Mouse (Mus musculus) lung, postnatal 25 days (tissue): ENCODE results near the gene Fam53b.

Experiments used
- DNase-seq: peaks from one replicate; pipeline ENCODE4 v3.0.0; 2022; ENCODE audit warnings: low spot score

Fam53b gene

GRCm38 (mm10) chr7:132704310-132704875 lies 109.3 kb downstream of the Fam53b start:
- no peak for DNase-seq

GRCm38 (mm10) chr7:132703515-132704309 lies 110.0 kb downstream of the Fam53b start:
- DNase-seq = no peak

GRCm38 (mm10) chr7:132702492-132703070 lies 111.1 kb downstream of the Fam53b start:
- no peak for DNase-seq

- no peak for DNase-seq
These were observed 111.7 kb downstream of the Fam53b start for GRCm38 (mm10) chr7:132702024-132702423.

- DNase-seq = peak; percentile 61
These were observed 112.3 kb downstream of the Fam53b start for GRCm38 (mm10) chr7:132701412-132701811.

- DNase-seq = no peak
These were observed 113.6 kb downstream of the Fam53b start for GRCm38 (mm10) chr7:132700107-132700506.

- DNase-seq = no peak
These were observed 114.0 kb downstream of the Fam53b start for GRCm38 (mm10) chr7:132699639-132700038.

GRCm38 (mm10) chr7:132699165-132699564 lies 114.5 kb downstream of the Fam53b start:
- no peak for DNase-seq

GRCm38 (mm10) chr7:132698737-132699136 lies 114.9 kb downstream of the Fam53b start:
- DNase-seq = no peak

- no peak for DNase-seq
These were observed 116.4 kb downstream of the Fam53b start for GRCm38 (mm10) chr7:132697258-132697796.

- no peak for DNase-seq
These were observed 120.1 kb downstream of the Fam53b start for GRCm38 (mm10) chr7:132693561-132693960.

- no peak for DNase-seq
These were observed 121.0 kb downstream of the Fam53b start for GRCm38 (mm10) chr7:132692719-132693118.

GRCm38 (mm10) chr7:132690716-132691472 lies 122.8 kb downstream of the Fam53b start:
- DNase-seq = no peak

- no peak for DNase-seq
These were observed 124.0 kb downstream of the Fam53b start for GRCm38 (mm10) chr7:132689722-132690121.

GRCm38 (mm10) chr7:132688721-132689120 lies 125.0 kb downstream of the Fam53b start:
- DNase-seq = no peak

- DNase-seq = no peak
These were observed 125.8 kb downstream of the Fam53b start for GRCm38 (mm10) chr7:132687897-132688296.

- no peak for DNase-seq
These were observed 127.2 kb downstream of the Fam53b start for GRCm38 (mm10) chr7:132686515-132686914.

- DNase-seq = no peak
These were observed 129.8 kb downstream of the Fam53b start for GRCm38 (mm10) chr7:132683923-132684322.

GRCm38 (mm10) chr7:132682901-132683300 lies 130.8 kb downstream of the Fam53b start:
- DNase-seq = no peak

GRCm38 (mm10) chr7:132682336-132682735 lies 131.3 kb downstream of the Fam53b start:
- DNase-seq = no peak

GRCm38 (mm10) chr7:132681831-132682230 lies 131.9 kb downstream of the Fam53b start:
- no peak for DNase-seq

GRCm38 (mm10) chr7:132681296-132681695 lies 132.4 kb downstream of the Fam53b start:
- DNase-seq = no peak
